Mouse (Mus musculus): ENCODE measurements around the gene Atp8a1. TPM values are rescaled to one million over a fixed set of nuclear protein-coding genes. Genes with fewer than 3 reads are reported as not detected.
A peak's percentile ranks its signal among the peaks of the same experiment; 100 is the strongest.

The Atp8a1 gene
- 76.0 and 77.1 TPM in 2 replicates for total RNA-seq (2017)

DNA sequence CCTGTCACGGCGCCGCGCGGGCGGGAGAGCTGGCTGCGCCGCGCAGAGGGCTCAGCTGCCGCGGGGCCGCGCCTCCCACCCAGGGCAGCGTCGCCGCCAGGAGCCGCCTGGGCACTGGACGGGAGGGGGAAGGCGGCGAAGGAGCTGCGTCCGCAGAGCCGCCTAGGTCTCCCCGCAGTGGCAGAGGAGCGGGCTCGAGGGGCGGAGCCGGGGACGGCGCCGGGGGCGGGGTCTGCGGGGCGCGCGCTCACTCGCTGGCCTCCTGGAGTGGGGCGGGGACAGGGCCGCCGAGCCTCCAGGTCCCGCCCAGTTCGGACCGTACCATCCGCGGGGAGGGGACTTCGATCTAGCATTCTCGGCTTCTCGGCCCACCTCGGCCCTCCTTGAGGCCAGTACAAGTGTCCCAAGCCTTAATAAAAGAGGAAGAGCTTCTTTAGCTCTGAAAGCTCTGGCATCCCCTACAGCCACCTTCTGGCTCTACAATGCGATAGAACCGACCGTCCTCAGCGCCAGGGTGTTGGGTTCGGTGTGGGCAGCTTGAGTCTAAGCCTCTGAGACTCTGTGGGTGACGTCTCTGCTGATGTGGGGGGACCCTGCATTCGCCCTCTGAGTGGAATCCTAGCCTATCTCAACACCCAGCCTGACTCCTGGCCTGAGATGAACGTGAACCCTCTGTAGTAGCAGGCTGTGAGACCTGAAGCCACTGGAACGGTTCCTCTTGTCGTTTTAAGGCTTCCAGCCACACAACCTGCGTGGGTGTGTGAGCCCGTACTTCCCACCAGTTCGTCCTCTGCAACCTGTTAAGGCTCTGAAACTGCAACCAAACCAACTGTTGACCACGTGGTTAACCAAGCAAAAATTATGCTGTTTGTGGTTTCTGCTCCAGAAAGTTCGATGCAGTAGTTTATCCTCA is at the start of gene Atp8a1:
Gene Atp8a1 (minus strand): TSS at position 182 of the 913 bp plus-strand sequence.
- ATAC-seq (replicated peaks; ENCODE audit: low read depth, poor library complexity, severe bottlenecking) = peak; percentile 69

DNA sequence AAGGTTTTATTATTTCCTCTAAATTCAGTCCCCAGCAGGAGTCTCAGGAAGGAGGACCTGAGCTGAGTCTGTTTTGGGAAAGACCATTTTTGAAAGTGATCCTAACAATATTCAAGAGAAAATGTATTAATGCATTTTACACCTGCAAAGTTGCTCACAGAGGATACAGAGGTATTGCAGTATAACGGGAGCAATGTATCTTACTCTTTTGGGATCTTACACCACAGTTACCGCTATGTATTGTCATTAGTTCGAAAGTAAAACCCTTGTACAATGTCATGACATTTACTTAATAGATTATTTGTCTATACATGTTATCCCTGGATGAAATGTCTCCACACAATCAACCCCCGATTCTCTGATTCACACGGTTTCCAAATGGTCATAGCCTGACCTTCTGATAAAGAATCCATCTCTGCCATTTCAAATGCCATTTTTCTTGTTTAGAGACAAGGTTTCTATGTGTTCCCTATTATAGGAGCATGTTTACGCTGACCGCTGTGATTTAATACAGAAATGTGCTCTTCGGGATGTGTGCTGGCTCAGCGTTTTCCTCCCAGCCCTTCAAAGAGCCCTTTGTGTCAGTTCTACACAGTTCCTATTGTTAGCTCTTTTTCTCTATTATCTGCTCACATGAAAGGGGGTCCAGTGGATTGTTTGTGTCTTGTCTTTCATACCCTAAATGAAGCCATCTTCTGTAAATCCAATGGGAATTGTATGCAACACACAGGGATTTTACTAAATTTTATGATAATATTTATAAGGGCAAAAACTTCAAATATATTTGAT is 37.4 kb upstream of the Atp8a1 start:
- no peak for ATAC-seq (replicated peaks; ENCODE audit: low read depth, poor library complexity, severe bottlenecking)

GRCm38 (mm10) chr5:67883564-67884171 is 36.4 kb upstream of the Atp8a1 start:
- peak; percentile 58; the same call in 1 of the 2 replicates for ATAC-seq (replicated peaks; ENCODE audit: low read depth, poor library complexity, severe bottlenecking)

- ATAC-seq (replicated peaks; ENCODE audit: low read depth, poor library complexity, severe bottlenecking) = no peak
Measured at GRCm38 (mm10) chr5:67871414-67871813, 24.2 kb upstream of the Atp8a1 start.

- no peak for ATAC-seq (replicated peaks; ENCODE audit: low read depth, poor library complexity, severe bottlenecking)
Measured at GRCm38 (mm10) chr5:67866221-67866620, 19.0 kb upstream of the Atp8a1 start.

DNA sequence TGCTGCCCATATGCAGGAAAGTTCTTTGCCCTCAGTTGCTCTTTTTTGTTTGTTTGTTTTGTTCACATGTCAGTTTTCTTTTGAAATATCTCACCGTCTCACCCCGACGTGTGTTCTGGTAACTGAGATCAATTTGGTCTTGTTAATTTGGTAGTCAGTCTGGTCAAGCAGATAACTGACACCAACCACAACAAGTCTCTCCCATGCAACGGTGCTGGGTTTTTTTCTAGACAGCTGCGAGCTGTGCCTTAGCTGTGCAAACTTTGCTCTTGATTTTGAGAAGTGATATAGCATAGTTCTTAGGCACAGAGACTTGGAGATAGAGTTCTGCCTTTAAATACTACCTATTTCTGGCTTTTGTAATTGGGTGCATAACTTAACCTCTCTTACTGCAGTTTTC is 18.4 kb upstream of the Atp8a1 start:
- ATAC-seq (replicated peaks; ENCODE audit: low read depth, poor library complexity, severe bottlenecking) = peak; percentile 46; the same call in 1 of the 2 replicates

DNA sequence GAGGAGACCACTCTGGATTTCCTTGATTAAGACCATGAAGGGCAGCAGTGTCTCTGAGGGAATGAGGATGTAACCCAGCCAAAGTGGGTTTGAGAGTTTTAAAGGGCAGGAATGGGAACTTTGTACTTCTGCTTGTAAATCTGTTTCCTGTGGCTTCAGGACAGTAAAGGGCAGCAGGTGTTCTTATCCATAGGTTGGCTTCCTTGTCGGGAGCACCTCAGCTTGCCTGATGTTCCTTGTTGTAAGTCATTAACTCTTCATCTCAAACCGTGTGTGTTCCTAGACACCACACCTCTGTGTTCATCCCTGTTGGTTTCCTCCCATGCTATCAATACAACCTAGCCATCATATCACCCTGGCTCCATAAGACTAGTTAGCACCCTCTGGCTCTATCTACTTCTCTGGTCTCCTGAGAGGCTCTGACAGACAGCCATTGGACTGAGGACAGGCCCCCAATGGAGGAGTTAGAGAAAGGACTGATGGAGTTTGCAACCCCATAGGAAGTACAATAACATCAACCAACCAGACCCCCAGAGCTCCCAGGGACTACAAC is 17.4 kb upstream of the Atp8a1 start:
- ATAC-seq (replicated peaks; ENCODE audit: low read depth, poor library complexity, severe bottlenecking) = peak; percentile 23; the same call in 1 of the 2 replicates

DNA sequence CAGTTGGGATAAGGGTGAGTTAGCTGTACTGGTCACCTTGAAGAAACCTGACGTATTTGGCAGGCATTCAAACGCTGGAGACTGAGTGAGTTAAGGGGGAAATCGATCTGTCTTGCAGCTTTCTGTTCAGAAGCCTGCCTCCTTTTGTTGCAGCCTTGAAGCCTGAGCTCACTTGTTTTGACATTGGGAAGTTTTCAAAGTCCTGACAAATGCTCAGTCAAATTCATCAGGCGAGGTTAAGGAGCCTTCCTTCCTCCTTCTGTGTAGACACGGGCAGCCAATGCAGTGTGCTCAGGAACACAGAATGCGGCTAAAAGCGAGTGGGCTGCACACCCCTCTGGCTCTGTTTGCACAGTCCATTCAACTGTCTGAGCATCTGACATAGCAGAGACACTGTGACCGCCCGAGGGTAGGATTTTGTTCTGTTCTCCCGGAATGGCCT is 16.7 kb upstream of the Atp8a1 start:
- ATAC-seq (replicated peaks; ENCODE audit: low read depth, poor library complexity, severe bottlenecking) = peak; percentile 57

GRCm38 (mm10) chr5:67854963-67855606 is 7.9 kb upstream of the Atp8a1 start:
- ATAC-seq (replicated peaks; ENCODE audit: low read depth, poor library complexity, severe bottlenecking) = no peak

GRCm38 (mm10) chr5:67852860-67853259 is 5.6 kb upstream of the Atp8a1 start:
- no peak for ATAC-seq (replicated peaks; ENCODE audit: low read depth, poor library complexity, severe bottlenecking)

- ATAC-seq (replicated peaks; ENCODE audit: low read depth, poor library complexity, severe bottlenecking) = no peak
Measured at GRCm38 (mm10) chr5:67849411-67849810, 2.2 kb upstream of the Atp8a1 start.

DNA sequence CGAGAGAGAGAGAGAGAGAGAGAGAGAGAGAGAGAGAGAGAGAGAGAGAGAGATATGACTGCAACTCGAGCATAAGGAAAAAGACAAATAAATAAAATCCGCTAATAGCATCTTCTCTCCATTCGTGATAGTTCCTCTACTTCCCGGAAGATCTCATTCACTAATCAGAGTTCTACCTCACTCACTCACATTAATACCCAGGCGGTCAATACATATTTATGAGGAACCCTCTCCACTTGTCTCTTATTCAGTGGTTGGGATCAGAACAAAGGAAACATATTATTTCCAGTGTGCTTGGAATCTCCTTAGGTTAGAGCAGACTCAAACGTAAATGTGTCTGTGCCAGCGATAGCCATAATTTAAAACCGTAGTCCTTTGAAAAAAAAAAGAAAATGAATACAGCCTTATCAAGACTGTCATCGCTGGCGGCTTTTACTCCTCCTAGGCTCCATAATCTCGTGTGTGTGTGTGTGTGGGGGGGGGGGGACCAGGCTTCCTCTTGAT is 1.3 kb upstream of the Atp8a1 start:
- ATAC-seq (replicated peaks; ENCODE audit: low read depth, poor library complexity, severe bottlenecking) = no peak

DNA sequence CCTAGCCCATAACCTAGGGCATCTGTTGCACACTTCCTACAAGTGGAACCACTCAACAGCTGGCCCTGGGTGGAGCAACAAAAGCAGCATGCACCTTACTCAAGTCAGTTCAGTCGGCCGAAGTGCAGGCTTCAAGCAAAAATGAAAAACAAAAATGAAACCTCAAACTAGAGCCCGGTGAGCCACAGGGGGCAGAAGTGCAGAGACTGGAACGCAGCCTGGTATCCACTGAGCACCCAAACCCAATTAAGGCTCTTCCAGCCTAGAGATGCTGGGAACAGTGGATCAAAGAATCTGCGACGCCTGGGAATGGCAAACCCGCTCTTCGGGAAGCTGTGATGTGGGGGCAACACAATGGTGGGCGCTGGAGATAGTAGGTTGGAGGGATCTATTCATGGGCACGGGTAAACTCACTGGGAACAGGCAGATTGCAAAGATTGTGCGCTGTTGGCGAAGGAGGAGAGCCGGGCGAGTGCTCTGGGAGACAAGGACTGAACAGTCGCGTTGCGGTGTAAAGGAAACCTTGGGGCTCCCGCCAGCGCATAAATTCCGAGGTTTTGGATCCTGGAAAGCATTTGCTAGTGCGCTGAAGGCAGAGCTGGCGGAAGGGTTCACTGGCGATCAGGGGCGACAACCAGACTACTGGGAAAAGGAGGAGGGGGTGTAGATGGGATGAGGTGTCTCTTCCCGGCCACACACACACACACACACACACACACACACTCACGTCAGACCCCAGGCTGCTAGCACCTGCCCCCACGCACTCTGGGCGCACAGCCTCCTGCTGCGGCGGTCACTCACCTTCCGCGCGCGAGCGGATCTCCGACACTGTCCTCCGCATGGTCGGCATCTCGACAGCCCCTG is 641 bp downstream of the Atp8a1 start:
- peak; percentile 17 for ATAC-seq (replicated peaks; ENCODE audit: low read depth, poor library complexity, severe bottlenecking)

GRCm38 (mm10) chr5:67845190-67845691 is 2.0 kb downstream of the Atp8a1 start:
- ATAC-seq (replicated peaks; ENCODE audit: low read depth, poor library complexity, severe bottlenecking) = peak; percentile 24

DNA sequence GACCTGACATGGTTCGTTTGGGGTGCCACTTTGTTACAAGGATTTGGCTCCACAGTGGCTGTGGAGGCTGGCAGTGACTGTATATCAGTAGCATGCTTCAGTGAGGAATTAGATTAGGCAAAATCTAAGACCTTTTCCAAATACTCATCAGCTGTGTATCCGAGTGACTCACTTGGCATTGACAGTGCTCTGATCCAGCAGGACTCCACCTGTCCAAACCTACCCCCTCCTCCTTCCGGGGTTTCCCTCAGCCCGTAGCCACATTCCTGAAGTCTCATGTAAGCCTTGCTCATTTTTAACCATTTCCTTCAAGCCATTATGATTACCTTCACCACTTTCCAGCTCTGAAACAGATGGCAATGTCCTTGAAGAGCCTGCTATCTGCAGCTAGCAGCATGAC is 3.2 kb downstream of the Atp8a1 start:
- ATAC-seq (replicated peaks; ENCODE audit: low read depth, poor library complexity, severe bottlenecking) = no peak

DNA sequence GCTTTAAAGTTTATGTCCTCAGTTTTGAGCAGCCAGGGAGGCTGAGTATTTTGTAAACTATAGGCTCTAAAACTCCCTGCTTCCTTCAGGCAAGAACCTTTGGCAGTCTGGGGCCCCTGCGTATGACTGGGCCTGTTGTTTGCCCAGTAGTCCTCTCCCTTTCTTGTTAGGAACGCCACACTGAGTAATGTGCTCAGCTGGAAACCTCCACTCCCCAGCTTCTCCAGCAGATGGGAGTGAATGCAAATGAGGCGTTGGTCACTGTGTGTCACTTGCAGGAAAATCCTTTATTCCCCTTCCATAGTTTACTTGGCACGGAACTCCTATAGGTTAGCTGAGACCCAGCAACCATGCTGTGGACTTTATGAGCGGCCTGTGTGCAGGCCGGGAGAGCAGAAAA is 4.9 kb downstream of the Atp8a1 start:
- no peak for ATAC-seq (replicated peaks; ENCODE audit: low read depth, poor library complexity, severe bottlenecking)

GRCm38 (mm10) chr5:67833841-67834240 is 13.4 kb downstream of the Atp8a1 start:
- ATAC-seq (replicated peaks; ENCODE audit: low read depth, poor library complexity, severe bottlenecking) = no peak
